Mouse (Mus musculus): Measurements from ENCODE around the gene Gcn1l1. TPM values are rescaled to one million over a fixed set of nuclear protein-coding genes. Genes with fewer than 3 reads are reported as not detected.

Gcn1l1 gene
- polyA plus RNA-seq, 1 experiment from 2014 or later = 47.8 TPM

DNA sequence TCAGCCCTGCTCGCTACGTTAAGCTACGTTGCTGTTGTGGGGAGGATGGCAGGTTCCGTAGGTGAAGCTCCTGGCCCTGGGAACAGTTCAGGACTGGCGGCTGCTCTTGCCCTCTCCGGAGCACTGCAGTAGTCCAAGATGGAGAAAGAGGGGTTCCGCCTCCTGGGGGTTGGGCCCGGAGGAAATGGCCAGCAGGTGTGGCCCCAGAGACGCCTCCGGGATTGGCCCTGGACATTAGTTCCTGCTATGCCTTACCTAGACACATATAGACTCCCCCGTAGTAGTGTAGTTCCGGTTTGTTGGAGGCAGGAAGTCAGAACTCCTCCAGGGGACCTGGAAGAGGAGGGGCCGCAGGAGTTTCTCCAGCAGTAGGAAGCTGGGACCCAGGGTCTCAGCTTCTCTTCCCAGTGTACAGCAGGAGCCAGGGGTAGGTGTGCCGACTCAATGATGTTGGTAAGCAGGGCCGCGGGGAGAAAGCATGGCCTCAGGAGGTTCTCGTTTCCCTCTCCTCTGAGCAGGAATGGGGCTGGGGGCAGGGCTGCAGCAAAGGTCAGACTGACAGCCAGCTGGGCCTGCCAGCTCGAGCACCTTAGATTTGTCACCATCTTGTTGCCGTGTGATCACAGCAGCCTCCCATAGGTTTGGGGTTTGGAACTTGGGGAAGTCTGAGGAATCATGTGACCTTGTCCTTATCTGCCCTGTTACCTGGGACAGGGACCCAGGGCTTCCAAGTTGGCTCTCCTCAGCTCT is 22.2 kb upstream of the Gcn1l1 start:
- peaks cover 63% of the 10 kb centered on the region for H3K4me1 ChIP-seq

DNA sequence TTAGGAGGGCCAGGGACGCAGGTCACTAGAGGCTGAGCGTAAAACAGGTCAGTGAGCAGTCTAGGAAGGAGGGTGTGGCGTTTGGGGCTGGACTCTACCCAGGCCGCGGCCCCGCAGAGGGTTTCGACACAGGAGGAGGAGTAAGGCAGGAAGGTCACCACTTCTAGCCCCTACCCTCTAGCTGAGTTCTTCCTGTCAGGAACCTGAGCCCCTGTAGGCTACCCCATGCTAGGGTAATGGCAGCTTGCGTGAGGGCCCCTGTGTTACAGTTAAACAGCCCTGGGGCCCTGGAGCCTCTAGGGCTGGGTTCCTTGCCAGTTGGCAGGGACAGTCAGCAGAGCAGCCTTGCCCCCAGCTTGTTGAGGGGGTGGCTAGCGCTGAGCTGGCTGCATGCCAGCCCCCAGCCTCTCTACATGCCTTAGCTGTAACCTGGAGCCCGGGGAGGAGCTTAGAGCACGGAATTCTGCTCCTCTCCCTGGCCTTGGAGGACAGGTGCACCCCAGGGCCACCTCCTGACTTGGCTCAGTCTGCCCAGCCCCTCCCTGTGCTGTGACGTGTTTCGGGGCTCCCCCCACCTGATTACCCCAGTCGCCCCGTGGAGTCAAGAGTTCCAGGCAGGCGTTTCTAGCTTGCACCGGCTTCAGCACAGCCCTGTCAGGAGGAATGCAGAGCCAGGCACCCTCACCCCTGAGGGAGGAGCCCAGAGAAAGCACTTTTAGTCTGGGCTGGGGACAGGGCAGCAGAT is 21.4 kb upstream of the Gcn1l1 start:
- H3K4me1 ChIP-seq = peaks cover 61% of the 10 kb centered on the region
- peaks cover 42% of the 10 kb centered on the region for H3K36me3 ChIP-seq
- WGBS = 51% methylated on average over 17 of the region's 17 CpGs

More for the DNA sequence above, 22.2 kb upstream of the Gcn1l1 start:
- Histone ChIP-seq H3K9me3 (no peaks in the 10 kb centered on the region), H3K27me3 (ENCODE audit: insufficient read depth, poor library complexity, severe bottlenecking) (peaks cover 4% of the 10 kb centered on the region; the same call in 1 of the 2 replicates), H3K27ac (peak overlapping the region; percentile 82), H3K4me3 (peak overlapping the region; percentile 31; the same call in 1 of the 2 replicates), H3K36me3 (peaks cover 34% of the 10 kb centered on the region)
- 62% methylated on average over 19 of the region's 19 CpGs for WGBS
- DNase-seq (ENCODE audit: low spot score) = no peak

DNA sequence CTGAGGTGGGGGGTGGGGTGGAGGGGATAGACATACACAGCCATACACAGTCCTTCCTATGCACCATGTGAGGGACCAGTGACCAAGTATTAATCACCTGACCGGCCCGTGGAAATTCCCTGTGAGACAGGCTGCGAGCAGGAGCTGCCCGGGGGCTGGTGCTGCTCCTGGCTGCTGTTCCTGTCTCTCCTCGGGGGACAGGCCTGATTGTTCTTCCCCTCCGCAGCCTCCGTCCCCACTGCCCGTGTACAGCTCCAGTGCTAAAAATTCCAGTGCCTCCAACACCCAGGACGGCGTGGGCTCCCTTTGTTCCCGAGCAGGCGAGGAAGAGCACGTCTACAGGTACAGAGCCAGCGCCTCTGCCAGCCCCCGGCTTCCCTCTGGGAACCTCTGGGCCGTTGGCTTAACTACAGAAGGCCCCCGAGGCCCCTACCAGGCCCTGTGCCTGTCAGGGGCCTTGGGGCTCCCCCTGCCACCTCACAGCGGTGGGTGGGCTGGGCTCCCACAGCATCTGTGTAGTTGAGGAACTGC is 20.3 kb upstream of the Gcn1l1 start:
- 58% methylated on average over 18 of the region's 18 CpGs for WGBS
- H3K27me3 ChIP-seq (ENCODE audit: insufficient read depth, poor library complexity, severe bottlenecking) = no peaks in the 10 kb centered on the region
- H3K27ac ChIP-seq = peak overlapping the region; percentile 82; the same call in 1 of the 2 replicates
- peaks cover 69% of the 10 kb centered on the region for H3K4me1 ChIP-seq
- H3K4me3 ChIP-seq = no peak overlapping the region
- H3K36me3 ChIP-seq = peaks cover 51% of the 10 kb centered on the region
- no peaks in the 10 kb centered on the region for H3K9me3 ChIP-seq
- DNase-seq (ENCODE audit: low spot score) = no peak

More for the DNA sequence above, 21.4 kb upstream of the Gcn1l1 start:
- no peak for DNase-seq (ENCODE audit: low spot score)
- Histone ChIP-seq H3K27me3 (ENCODE audit: insufficient read depth, poor library complexity, severe bottlenecking) (no peaks in the 10 kb centered on the region), H3K27ac (peak overlapping the region; percentile 82), H3K4me3 (peak overlapping the region; percentile 31), H3K9me3 (no peaks in the 10 kb centered on the region)

DNA sequence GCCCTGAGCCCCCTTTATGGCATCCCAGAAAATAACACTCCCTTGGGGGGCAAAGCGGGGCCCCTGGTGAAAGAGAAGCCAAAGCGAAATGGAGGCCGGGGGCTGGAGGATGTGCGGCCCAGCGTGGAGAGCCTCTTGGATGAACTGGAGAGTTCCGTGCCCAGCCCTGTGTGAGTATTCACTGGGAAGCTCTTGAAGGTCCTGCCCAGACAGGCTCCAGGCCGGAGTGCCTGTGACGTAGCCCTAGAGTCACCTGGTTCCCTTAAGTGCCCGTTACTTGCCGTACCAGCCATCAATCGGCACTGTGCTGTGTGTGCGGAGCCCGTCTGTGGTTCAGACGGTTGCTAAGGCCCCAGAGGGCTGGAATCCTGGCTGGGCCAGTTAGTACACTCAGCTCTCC is 19.4 kb upstream of the Gcn1l1 start:
- WGBS = 93% methylated on average over 14 of the region's 14 CpGs
- no peaks in the 10 kb centered on the region for H3K27me3 ChIP-seq (ENCODE audit: insufficient read depth, poor library complexity, severe bottlenecking)
- DNase-seq (ENCODE audit: low spot score) = no peak
- peaks cover 60% of the 10 kb centered on the region for H3K36me3 ChIP-seq
- no peak overlapping the region for H3K4me3 ChIP-seq
- peaks cover 78% of the 10 kb centered on the region for H3K4me1 ChIP-seq
- 0 out of 2 replicates have a peak overlapping the region, but pooled peaks have one; percentile 2 for H3K27ac ChIP-seq
- H3K9me3 ChIP-seq = no peaks in the 10 kb centered on the region

DNA sequence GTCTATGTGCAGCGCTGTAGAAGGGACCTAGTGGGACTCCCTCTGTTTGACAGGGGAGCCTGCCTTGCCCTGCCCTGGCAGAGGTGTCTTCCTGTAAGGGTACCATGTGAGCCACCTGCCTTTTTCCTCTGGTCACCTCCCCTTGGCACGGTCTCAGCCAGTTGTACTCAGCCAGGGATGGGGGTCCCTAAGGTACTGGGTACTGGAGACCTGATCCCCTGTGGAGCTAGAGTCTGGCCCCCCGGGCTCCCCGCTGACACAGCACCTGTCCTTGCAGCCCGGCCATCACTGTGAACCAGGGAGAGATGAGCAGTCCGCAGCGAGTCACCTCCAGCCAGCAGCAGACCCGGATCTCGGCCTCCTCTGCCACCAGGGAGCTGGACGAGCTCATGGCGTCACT is 18.5 kb upstream of the Gcn1l1 start:
- Histone ChIP-seq H3K4me1 (peaks cover 87% of the 10 kb centered on the region), H3K36me3 (peaks cover 69% of the 10 kb centered on the region), H3K9me3 (no peaks in the 10 kb centered on the region), H3K4me3 (0 out of 2 replicates have a peak overlapping the region, but pooled peaks have one; percentile 3), H3K27me3 (ENCODE audit: insufficient read depth, poor library complexity, severe bottlenecking) (no peaks in the 10 kb centered on the region), H3K27ac (peak overlapping the region; percentile 56)
- DNase-seq (ENCODE audit: low spot score) = no peak
- 81% methylated on average over 11 of the region's 11 CpGs for WGBS

DNA sequence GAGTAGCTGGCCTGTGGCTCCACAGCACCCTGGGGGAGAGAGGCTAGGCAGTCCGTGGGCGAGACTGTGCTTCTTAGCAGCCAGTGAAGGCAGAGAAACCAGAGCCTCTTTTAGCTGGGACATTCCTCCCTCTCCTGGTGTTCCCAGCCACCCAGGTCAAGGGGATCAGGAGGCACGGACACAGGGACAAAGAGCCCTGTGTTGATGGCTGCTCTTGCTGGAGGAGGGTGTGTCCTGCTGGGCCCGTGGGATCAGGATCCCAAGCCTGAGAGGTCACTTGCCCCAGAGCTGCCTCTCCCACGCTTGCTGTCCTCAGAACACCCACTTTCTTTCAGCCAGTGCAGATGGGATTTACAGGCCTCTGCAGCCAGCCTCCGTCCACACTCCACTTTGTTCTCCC is 18.0 kb upstream of the Gcn1l1 start:
- 35% methylated on average over 6 of the region's 6 CpGs for WGBS
- Histone ChIP-seq H3K27ac (peak overlapping the region; percentile 56), H3K9me3 (no peaks in the 10 kb centered on the region), H3K4me3 (0 out of 2 replicates have a peak overlapping the region, but pooled peaks have one; percentile 3), H3K4me1 (peaks cover 90% of the 10 kb centered on the region), H3K27me3 (ENCODE audit: insufficient read depth, poor library complexity, severe bottlenecking) (no peaks in the 10 kb centered on the region), H3K36me3 (peaks cover 74% of the 10 kb centered on the region)
- no peak for DNase-seq (ENCODE audit: low spot score)

DNA sequence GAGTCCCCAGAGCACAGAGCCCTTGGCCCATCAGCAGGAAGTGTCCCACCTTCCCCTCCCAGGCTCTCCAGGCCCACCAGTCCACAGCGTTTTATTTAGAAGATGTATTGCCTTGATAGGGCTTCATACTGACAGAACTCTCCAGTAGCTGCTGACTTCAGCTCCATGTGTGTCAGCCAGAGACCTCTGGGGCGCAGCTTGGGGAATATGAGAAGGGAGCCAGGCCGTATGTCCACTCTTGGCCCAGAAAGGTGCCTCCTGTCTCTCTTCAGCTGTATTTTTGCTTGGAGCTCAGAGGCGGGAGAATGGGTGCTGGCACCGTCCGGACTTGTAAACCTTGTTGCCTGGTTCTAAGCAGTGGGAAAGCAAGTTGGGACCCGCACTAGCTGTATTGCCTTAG is 17.6 kb upstream of the Gcn1l1 start:
- no peak for DNase-seq (ENCODE audit: low spot score)
- no peak overlapping the region for H3K4me3 ChIP-seq
- peaks cover 78% of the 10 kb centered on the region for H3K36me3 ChIP-seq
- H3K27ac ChIP-seq = peak overlapping the region; percentile 56
- 77% methylated on average over 7 of the region's 7 CpGs for WGBS
- no peaks in the 10 kb centered on the region for H3K9me3 ChIP-seq
- H3K27me3 ChIP-seq (ENCODE audit: insufficient read depth, poor library complexity, severe bottlenecking) = no peaks in the 10 kb centered on the region
- peaks cover 87% of the 10 kb centered on the region for H3K4me1 ChIP-seq

DNA sequence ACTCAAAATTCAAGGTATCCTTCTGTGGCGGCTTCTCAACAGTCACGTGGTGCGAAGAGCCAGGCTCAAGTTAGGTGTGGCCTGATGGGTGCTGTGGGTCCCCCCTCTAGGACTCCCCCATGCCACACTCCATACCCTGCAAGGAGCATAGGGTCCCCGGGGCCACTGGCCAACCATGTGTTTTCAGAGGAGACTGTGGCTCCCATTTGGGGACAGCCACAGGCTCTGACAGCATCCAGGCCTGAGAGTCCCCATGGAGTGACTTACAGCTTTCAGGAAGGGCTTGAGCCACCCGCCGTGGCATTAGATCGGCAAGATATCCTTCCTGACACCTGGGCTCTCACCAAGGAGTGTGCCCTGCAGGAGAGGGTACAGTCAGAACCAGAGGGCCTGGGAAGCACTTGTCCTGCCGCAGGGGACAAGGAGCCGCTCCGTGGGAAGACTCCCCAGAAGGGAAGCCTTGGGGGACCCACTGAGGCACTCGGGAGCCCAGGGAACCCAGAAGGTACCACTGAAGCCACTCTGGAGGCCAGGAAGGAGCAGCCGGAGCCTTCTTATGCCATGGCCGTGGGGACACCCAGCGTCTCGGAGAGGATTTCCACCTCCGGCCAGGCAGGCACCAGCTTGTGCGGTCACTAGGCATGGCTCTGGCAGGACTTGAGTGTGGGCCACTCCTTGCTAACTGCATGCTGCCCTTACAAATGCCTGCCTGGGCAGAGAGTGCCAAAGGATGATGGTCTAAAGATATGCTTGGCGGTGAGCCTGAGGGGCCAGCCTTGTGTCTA is 16.4 kb upstream of the Gcn1l1 start:
- Histone ChIP-seq H3K27ac (no peak overlapping the region), H3K27me3 (ENCODE audit: insufficient read depth, poor library complexity, severe bottlenecking) (no peaks in the 10 kb centered on the region), H3K4me3 (no peak overlapping the region), H3K4me1 (peaks cover 75% of the 10 kb centered on the region), H3K9me3 (no peaks in the 10 kb centered on the region), H3K36me3 (peaks cover 91% of the 10 kb centered on the region)
- no peak for DNase-seq (ENCODE audit: low spot score)
- 86% methylated on average over 18 of the region's 18 CpGs for WGBS

DNA sequence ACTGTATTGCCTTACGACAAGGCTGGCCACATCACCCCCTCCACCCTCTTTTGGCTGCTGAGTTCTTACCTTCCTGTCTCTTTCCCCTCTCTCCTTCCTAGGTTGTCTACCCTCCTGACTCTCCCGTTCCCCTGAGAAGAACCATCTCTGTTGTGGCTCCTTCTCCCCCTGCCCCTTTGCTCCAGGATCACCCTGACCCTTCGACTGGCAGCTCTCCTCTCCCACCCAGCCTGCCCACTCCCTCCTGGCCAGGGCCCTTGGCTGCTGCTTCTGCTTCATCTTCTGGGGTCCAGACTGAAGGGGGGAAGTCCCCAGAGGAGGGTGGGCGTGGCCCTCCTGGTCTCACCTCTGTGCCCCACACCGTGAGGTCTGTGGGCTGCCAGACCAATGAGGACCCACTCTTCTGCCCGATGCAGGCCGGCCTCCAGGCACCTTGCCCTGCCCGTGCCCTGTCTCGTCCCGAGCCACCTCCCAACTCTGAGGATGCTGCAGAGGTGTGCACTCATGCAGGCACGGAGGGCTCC is 14.5 kb upstream of the Gcn1l1 start:
- DNase-seq (ENCODE audit: low spot score) = no peak
- Histone ChIP-seq H3K27ac (no peak overlapping the region), H3K4me1 (peaks cover 56% of the 10 kb centered on the region), H3K4me3 (no peak overlapping the region), H3K27me3 (ENCODE audit: insufficient read depth, poor library complexity, severe bottlenecking) (no peaks in the 10 kb centered on the region), H3K9me3 (no peaks in the 10 kb centered on the region), H3K36me3 (peaks cover 90% of the 10 kb centered on the region)
- 74% methylated on average over 11 of the region's 11 CpGs for WGBS

DNA sequence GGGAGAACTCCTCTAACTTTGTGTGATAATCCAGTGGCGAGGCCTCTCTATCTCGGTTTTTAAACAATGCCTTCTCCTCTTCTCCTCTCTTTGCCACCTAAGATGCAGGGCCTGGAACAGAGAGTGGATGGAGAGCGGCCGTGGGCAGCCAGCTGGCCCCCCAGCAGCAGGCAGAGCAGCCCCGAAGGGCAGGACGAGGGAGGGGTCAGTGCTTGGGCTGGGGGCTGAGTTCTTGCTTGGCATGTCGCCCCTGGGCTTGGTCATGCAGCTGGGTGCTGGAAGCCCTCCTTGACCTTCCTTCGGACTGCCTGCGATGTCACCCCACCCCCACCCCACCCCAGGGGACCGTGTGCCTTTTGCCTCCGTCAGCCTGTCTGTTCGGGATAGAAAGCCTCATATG is 13.7 kb upstream of the Gcn1l1 start:
- Histone ChIP-seq H3K9me3 (no peaks in the 10 kb centered on the region), H3K27ac (peak overlapping the region; percentile 42; the same call in 1 of the 2 replicates), H3K27me3 (ENCODE audit: insufficient read depth, poor library complexity, severe bottlenecking) (no peaks in the 10 kb centered on the region), H3K36me3 (peaks cover 82% of the 10 kb centered on the region), H3K4me3 (no peak overlapping the region), H3K4me1 (peaks cover 55% of the 10 kb centered on the region)
- 65% methylated on average over 12 of the region's 12 CpGs for WGBS
- no peak for DNase-seq (ENCODE audit: low spot score)

DNA sequence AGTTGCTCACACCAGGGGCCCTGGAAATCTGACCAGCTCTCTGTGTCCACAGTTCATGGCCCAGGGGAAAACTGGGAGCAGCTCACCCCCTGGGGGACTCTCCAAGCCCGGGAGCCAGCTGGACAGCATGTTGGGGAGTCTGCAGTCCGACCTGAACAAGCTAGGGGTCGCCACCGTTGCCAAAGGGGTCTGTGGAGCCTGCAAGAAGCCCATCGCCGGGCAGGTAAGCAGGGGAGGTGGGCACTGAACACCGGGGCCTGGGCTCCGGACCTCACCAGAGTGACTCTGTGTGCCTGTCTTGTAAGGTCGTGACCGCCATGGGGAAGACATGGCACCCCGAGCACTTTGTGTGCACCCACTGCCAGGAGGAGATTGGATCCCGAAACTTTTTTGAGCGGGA is 13.3 kb upstream of the Gcn1l1 start:
- no peaks in the 10 kb centered on the region for H3K27me3 ChIP-seq (ENCODE audit: insufficient read depth, poor library complexity, severe bottlenecking)
- H3K9me3 ChIP-seq = no peaks in the 10 kb centered on the region
- peaks cover 78% of the 10 kb centered on the region for H3K36me3 ChIP-seq
- WGBS = 82% methylated on average over 13 of the region's 13 CpGs
- peak overlapping the region; percentile 42; the same call in 1 of the 2 replicates for H3K27ac ChIP-seq
- H3K4me1 ChIP-seq = peaks cover 50% of the 10 kb centered on the region
- no peak overlapping the region for H3K4me3 ChIP-seq
- DNase-seq (ENCODE audit: low spot score) = no peak

DNA sequence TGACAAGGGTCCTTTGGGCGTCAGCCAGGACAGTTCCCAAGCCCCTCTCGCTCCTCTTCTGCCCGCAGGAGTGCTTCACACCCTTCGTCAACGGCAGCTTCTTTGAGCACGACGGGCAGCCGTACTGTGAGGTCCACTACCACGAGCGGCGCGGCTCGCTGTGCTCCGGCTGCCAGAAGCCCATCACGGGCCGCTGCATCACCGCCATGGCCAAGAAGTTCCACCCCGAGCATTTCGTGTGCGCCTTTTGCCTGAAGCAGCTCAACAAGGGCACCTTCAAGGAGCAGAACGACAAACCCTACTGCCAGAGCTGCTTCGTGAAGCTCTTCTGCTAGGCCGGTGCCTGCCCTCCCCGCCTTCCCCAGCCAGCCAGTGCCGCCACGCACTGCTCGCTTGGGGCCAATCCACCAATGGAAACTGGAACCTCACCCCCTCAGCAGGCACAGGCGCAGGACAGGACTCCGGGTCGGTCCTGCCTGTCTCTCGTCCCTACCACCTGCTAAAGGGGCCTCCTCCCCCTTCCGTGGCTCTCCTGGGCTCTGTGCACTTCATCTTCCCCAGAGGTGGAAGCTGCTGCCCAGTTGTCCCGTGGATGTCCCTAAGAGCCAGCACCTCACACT is 11.1 kb upstream of the Gcn1l1 start:
- WGBS = 85% methylated on average over 33 of the region's 33 CpGs
- no peak overlapping the region for H3K27ac ChIP-seq

More for the DNA sequence above, 11.1 kb upstream of the Gcn1l1 start:
- H3K27me3 ChIP-seq (ENCODE audit: insufficient read depth, poor library complexity, severe bottlenecking) = no peaks in the 10 kb centered on the region
- no peak for DNase-seq (ENCODE audit: low spot score)
- peaks cover 58% of the 10 kb centered on the region for H3K36me3 ChIP-seq
- no peak overlapping the region for H3K4me3 ChIP-seq
- H3K9me3 ChIP-seq = no peaks in the 10 kb centered on the region
- peaks cover 33% of the 10 kb centered on the region for H3K4me1 ChIP-seq

All from heart, embryonic 10.5 days (tissue).